Comparison of ENCODE assay signal across 8 mouse cellular contexts in genomic region chr7:19458591-19459111, GRCm38 (mm10). TPM values are rescaled to one million over a fixed set of nuclear protein-coding genes. Genes with fewer than 3 reads are reported as not detected.
A peak's percentile ranks its signal among the peaks of the same experiment; 100 is the strongest.
DNase-seq lines count a peak whose midpoint lies in the region; ATAC-seq and TF ChIP-seq lines count a peak whose summit lies in the region.

Gene Mark4 (minus strand): TSS chr7:19458821.

- H3K9ac ChIP-seq in heart, embryonic 12.5 days, result peak within 1 kb of the TSS; percentile 95
- peak within 1 kb of the TSS; percentile 89 for H3K9ac ChIP-seq in kidney, postnatal 0 days (ENCODE audit: low read depth, low read length)
- peak within 1 kb of the TSS; percentile 80 for H3K9ac ChIP-seq in liver, embryonic 13.5 days
- peak within 1 kb of the TSS; percentile 89 for H3K9ac ChIP-seq in stomach, embryonic 15.5 days

- TF ChIP-seq CTCF in kidney, postnatal 0 days (IDR thresholded peaks at IDR 0.05; ENCODE audit: low read depth), result no peak

- DNase-seq in CD4-positive helper T cell, adult 2 months (ENCODE audit: low read depth, low spot score), result peak; percentile 83
- peak; percentile 70 for DNase-seq in brain, embryonic 18.5 days (ENCODE audit: low read depth, low spot score)
- peak; percentile 91 for DNase-seq in kidney, postnatal 0 days (ENCODE audit: low spot score)
- peak; percentile 69 for DNase-seq in liver, embryonic 13.5 days
- peak; percentile 89 for DNase-seq in neural tube, embryonic 10.5 days (ENCODE audit: extremely low spot score, low spot score)

- peak; percentile 88 for ATAC-seq in heart, embryonic 12.5 days (ENCODE audit: insufficient number of reproducible peaks, low FRiP score)
- ATAC-seq in kidney, postnatal 0 days (replicated peaks; ENCODE audit: low FRiP score, low read depth), result peak; percentile 82
- peak; percentile 80 for ATAC-seq in liver, embryonic 13.5 days (ENCODE audit: low read depth)
- peak; percentile 79 for ATAC-seq in stomach, embryonic 15.5 days (ENCODE audit: insufficient read depth, low FRiP score, low read depth)

- H3K4me3 ChIP-seq in erythroblast, embryonic 14.5 days (replicated peaks), result peak within 1 kb of the TSS; percentile 71
- peak within 1 kb of the TSS; percentile 100 for H3K4me3 ChIP-seq in heart, embryonic 12.5 days
- peak within 1 kb of the TSS; percentile 83 for H3K4me3 ChIP-seq in kidney, postnatal 0 days (replicated peaks; ENCODE audit: low read depth, low read length)
- peak within 1 kb of the TSS; percentile 81 for H3K4me3 ChIP-seq in liver, embryonic 13.5 days (replicated peaks)
- peak within 1 kb of the TSS; percentile 72 for H3K4me3 ChIP-seq in stomach, embryonic 15.5 days (replicated peaks)

- H3K4me2 ChIP-seq in heart, embryonic 12.5 days, result peak within 1 kb of the TSS; percentile 97
- H3K4me2 ChIP-seq in kidney, postnatal 0 days (ENCODE audit: low read length), result peak within 1 kb of the TSS; percentile 95
- H3K4me2 ChIP-seq in liver, embryonic 13.5 days, result peak within 1 kb of the TSS; percentile 91
- H3K4me2 ChIP-seq in stomach, embryonic 15.5 days, result peak within 1 kb of the TSS; percentile 94

- H3K27me3 ChIP-seq in erythroblast, embryonic 14.5 days (ENCODE audit: control insufficient read depth), result peaks cover 14% of the 10 kb centered on the region
- H3K27me3 ChIP-seq in heart, embryonic 12.5 days (replicated peaks), result no peaks in the 10 kb centered on the region
- no peaks in the 10 kb centered on the region for H3K27me3 ChIP-seq in kidney, postnatal 0 days (ENCODE audit: insufficient read depth, low read length)
- H3K27me3 ChIP-seq in liver, embryonic 13.5 days, result 0 out of 2 replicates have a peak, but pooled peaks cover 6% of the 10 kb centered on the region
- H3K27me3 ChIP-seq in stomach, embryonic 15.5 days (replicated peaks), result no peaks in the 10 kb centered on the region

- H3K36me3 ChIP-seq in erythroblast, embryonic 14.5 days (ENCODE audit: control insufficient read depth), result no peaks in the 10 kb centered on the region
- peaks cover 21% of the 10 kb centered on the region for H3K36me3 ChIP-seq in heart, embryonic 12.5 days
- 0 out of 2 replicates have a peak, but pooled peaks cover 3% of the 10 kb centered on the region for H3K36me3 ChIP-seq in kidney, postnatal 0 days (ENCODE audit: insufficient read depth, low read length)
- H3K36me3 ChIP-seq in liver, embryonic 13.5 days, result no peaks in the 10 kb centered on the region
- no peaks in the 10 kb centered on the region; the same call in 1 of the 2 replicates for H3K36me3 ChIP-seq in stomach, embryonic 15.5 days

- H3K4me1 ChIP-seq in erythroblast, embryonic 14.5 days (ENCODE audit: control insufficient read depth), result peaks cover 32% of the 10 kb centered on the region
- peaks cover 34% of the 10 kb centered on the region for H3K4me1 ChIP-seq in heart, embryonic 12.5 days (replicated peaks)
- H3K4me1 ChIP-seq in kidney, postnatal 0 days (replicated peaks; ENCODE audit: insufficient read depth, low read length), result peaks cover 10% of the 10 kb centered on the region; the same call in 1 of the 2 replicates
- peaks cover 60% of the 10 kb centered on the region for H3K4me1 ChIP-seq in liver, embryonic 13.5 days (replicated peaks)
- H3K4me1 ChIP-seq in stomach, embryonic 15.5 days, result peaks cover 18% of the 10 kb centered on the region

- no peaks in the 10 kb centered on the region for H3K9me3 ChIP-seq in erythroblast, embryonic 14.5 days (ENCODE audit: control insufficient read depth, low read length)
- H3K9me3 ChIP-seq in heart, embryonic 12.5 days (replicated peaks), result no peaks in the 10 kb centered on the region
- H3K9me3 ChIP-seq in kidney, postnatal 0 days (replicated peaks; ENCODE audit: low read length), result no peaks in the 10 kb centered on the region
- H3K9me3 ChIP-seq in liver, embryonic 13.5 days (replicated peaks), result no peaks in the 10 kb centered on the region
- H3K9me3 ChIP-seq in stomach, embryonic 15.5 days, result no peaks in the 10 kb centered on the region

- 1% methylated on average over 28 of the region's 42 CpGs for WGBS in heart, embryonic 12.5 days
- 0% methylated on average over 19 of the region's 42 CpGs for WGBS in kidney, postnatal 0 days
- 1% methylated on average over 28 of the region's 42 CpGs for WGBS in liver, embryonic 13.5 days (ENCODE audit: insufficient replicate concordance)
- WGBS in stomach, embryonic 15.5 days, result 1% methylated on average over 26 of the region's 42 CpGs

- peak within 1 kb of the TSS; percentile 88 for H3K27ac ChIP-seq in heart, embryonic 12.5 days (ENCODE audit: poor library complexity, severe bottlenecking)
- peak within 1 kb of the TSS; percentile 85 for H3K27ac ChIP-seq in kidney, postnatal 0 days
- peak within 1 kb of the TSS; percentile 50 for H3K27ac ChIP-seq in liver, embryonic 13.5 days
- peak within 1 kb of the TSS; percentile 74 for H3K27ac ChIP-seq in stomach, embryonic 15.5 days

RNA-seq across cellular contexts. Expression of gene Mark4, which starts in this region (rescaled TPM):
- polyA plus RNA-seq in erythroblast, embryonic 14.5 days (2012), result 0.45 and 0.52 TPM in 2 replicates
- 11.4 and 11.7 TPM in 2 replicates for polyA plus RNA-seq in heart, embryonic 12.5 days (2016; fragmentation: Nextera tagmentation; extraction: Ambion mirVana)
- 6.6 and 7.9 TPM in 2 replicates for polyA plus RNA-seq in kidney, postnatal 0 days (2015; fragmentation: Nextera tagmentation; extraction: Ambion mirVana)
- polyA plus RNA-seq in liver, embryonic 13.5 days (2015; fragmentation: Nextera tagmentation; extraction: Ambion mirVana), result 1.3 and 1.6 TPM in 2 replicates
- 7.8 and 7.9 TPM in 2 replicates for polyA plus RNA-seq in stomach, embryonic 15.5 days (2015; fragmentation: Nextera tagmentation; extraction: Ambion mirVana)

Comparison
In these comparisons a context has a peak if more than half of its experiments do, and no peak if none do; other contexts are left out.
1. Peak in every context shown above with its lines: DNase-seq, ATAC-seq, H3K4me3 ChIP-seq and H3K27ac ChIP-seq.